Mouse (Mus musculus): Measurements from ENCODE around the gene Mog.
A peak's percentile ranks its signal among the peaks of the same experiment; 100 is the strongest.

DNA sequence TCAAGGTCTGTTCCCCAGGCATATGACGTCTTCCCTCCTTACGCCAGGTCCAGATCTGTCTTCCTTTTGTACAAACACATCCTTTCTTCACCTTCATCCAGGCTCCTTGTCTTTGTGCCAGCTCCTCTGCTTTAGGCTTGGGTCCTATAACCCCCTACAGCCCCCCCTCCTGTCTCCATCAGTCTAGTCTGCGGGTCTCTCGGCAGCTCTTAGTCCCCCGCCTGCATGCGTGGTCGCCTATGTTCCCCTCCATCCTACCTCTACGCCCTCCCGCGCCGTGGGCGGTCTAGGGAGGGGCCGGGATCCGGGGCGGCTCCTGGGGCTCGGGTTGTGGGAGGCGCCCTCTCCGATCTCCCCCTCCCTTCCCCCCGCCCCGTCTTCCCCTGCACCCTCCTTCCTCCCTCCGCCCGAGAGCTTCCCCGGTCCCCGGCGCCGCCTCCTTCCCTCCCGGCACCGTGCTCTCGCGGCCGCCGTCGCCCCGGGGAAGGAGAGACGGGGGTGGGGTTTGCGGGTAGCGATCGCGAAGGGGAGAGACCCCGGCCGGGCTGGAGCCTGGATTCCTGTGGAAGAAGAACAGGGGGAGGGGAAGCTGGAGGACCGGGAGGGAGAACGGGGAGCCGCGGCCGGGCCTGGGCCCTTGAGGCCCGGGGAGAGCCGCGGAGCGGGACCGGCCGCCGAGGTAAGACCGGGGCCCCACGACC, 22.6 kb upstream of the Mog start, which contains the start of gene Gabbr1:
- TF ChIP-seq CTCF (conservative IDR thresholded peaks at IDR 0.05 in 1 of 2, IDR thresholded peaks at IDR 0.05 in 1 of 2; ENCODE audit: low read depth in 2 of 2, low read length in 2 of 2), result no peak
- TF ChIP-seq NRF1 (IDR thresholded peaks at IDR 0.05; ENCODE audit: low read depth, low read length), result 0 out of 2 replicates have a peak, but pooled peaks have one; percentile 21
- TF ChIP-seq IRF4 (IDR thresholded peaks at IDR 0.05; ENCODE audit: low read depth, low read length), result no peak
- TF ChIP-seq POLR2A (IDR thresholded peaks at IDR 0.05; ENCODE audit: low read depth, low read length), result no peak
- TF ChIP-seq MYC (IDR thresholded peaks at IDR 0.05; ENCODE audit: low read depth, low read length), result no peak
- TF ChIP-seq PAX5 (IDR thresholded peaks at IDR 0.05; ENCODE audit: low read length), result no peak
- TF ChIP-seq MAX (IDR thresholded peaks at IDR 0.05; ENCODE audit: low read length), result no peak
- no peak for TF ChIP-seq KAT2A (IDR thresholded peaks at IDR 0.05; ENCODE audit: insufficient replicate concordance, low read length)
- TF ChIP-seq USF2 (conservative IDR thresholded peaks at IDR 0.05; ENCODE audit: low read depth, low read length), result no peak
- TF ChIP-seq GABPA (IDR thresholded peaks at IDR 0.05; ENCODE audit: insufficient replicate concordance, low read depth, low read length), result no peak
